Mouse (Mus musculus): ENCODE data around the gene Gm17783.

DNA sequence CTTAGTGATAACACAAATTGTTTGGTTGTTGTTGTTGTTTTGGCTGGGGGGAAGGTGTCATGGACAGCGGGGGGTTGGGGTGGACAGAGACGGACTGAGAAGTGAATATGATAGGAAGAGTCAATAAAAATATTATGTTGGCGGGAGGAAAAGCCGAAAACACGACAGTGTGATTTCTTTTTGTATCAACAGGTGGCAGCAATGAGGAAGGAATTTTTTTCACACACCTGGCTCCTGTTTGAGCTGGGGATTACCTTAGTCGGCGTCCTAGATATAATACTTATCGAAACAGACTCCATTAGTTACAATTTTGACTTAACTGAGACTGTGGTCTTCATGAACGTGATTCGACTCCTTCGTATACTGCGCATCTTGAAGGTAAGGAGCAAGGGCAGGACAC, 48.0 kb upstream of the Gm17783 start:
- TF ChIP-seq CTCF (IDR thresholded peaks at IDR 0.05; ENCODE audit: low read depth), result 0 out of 2 replicates have a peak, but pooled peaks have one; percentile 14
- no peak for TF ChIP-seq EP300 (IDR thresholded peaks at IDR 0.05; ENCODE audit: low read depth)
